Mouse (Mus musculus): Measurements from ENCODE around the gene Arhgdib.
A peak's percentile ranks its signal among the peaks of the same experiment; 100 is the strongest.
"Not testable (repeated sequence)": the region's sequence is repeated elsewhere in the genome, so short reads cannot be mapped to it uniquely, and the experiment has no call there.

Arhgdib gene

GRCm38 (mm10) chr6:136917885-136918284 is 23.8 kb downstream of the Arhgdib start:
- no peak for DNase-seq

GRCm38 (mm10) chr6:136915721-136916395 is 25.8 kb downstream of the Arhgdib start:
- no peak for DNase-seq

- DNase-seq = no peak
Measured at GRCm38 (mm10) chr6:136914234-136914633, 27.5 kb downstream of the Arhgdib start.

- peak; percentile 35 to 72 for DNase-seq
Measured at GRCm38 (mm10) chr6:136913384-136914126, 28.1 kb downstream of the Arhgdib start.

GRCm38 (mm10) chr6:136912751-136913265 is 28.9 kb downstream of the Arhgdib start:
- no peak for DNase-seq

- DNase-seq = peak; percentile 52 to 81
Measured at GRCm38 (mm10) chr6:136910247-136910890, 31.3 kb downstream of the Arhgdib start.

- DNase-seq = no peak
Measured at GRCm38 (mm10) chr6:136906937-136907293, 34.8 kb downstream of the Arhgdib start.

- DNase-seq = no peak
Measured at GRCm38 (mm10) chr6:136906283-136906936, 35.3 kb downstream of the Arhgdib start.

DNA sequence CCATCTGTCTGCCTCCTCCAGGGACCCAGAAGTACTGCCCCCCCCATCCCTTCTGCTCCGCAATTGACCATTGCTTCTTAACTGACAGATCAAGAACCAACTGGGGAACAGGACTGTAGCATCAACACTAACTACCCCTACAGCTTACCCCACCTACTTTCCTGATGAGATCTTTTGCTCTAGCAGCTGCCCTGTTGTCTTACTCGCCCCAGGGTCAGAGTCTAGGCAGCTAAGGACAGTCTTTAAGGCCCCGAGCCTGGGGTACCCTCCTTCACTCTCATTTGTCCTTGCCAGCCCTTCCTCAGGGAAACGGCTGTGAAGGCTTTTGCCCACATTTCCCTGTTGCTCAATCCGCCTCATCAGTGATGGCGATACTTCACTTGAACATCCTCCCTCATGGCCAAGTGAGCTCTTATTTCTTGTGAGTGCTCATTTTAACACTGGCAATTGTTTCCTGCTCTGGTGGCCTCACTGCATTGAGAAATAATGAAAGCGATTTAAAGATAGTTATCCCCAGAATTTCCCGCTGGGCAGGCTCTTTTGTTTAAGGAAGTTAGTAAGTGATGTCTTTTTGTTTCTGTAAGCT is 37.7 kb downstream of the Arhgdib start:
- DNase-seq = peak in 1 of 2 experiments; percentile 43

- no peak for DNase-seq
Measured at GRCm38 (mm10) chr6:136902527-136902926, 39.2 kb downstream of the Arhgdib start.

GRCm38 (mm10) chr6:136901010-136901409 is 40.7 kb downstream of the Arhgdib start:
- no peak for DNase-seq

GRCm38 (mm10) chr6:136900369-136901009 is 41.2 kb downstream of the Arhgdib start:
- DNase-seq = no peak

DNA sequence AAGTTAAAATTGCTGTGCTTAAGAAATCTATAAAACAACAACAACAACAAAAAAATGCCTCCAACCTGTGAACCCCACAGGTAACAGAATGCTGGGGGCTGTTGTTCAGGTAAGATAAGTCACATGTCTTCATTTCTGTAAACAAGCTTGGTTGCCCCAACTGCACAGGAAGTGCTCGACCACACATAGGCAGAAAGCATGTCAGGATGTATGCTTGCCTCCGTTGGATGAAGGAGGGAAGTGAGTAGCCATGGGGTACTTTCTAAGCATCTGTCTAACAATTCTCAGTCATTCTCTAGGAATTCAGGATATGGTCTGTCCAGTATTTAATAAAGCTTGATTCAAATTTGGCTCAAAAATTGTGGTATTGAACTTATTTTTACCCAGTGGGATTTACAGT is 42.7 kb downstream of the Arhgdib start:
- no peak for DNase-seq

GRCm38 (mm10) chr6:136898222-136898621 is 43.5 kb downstream of the Arhgdib start:
- peak; percentile 67 to 73 for DNase-seq

DNA sequence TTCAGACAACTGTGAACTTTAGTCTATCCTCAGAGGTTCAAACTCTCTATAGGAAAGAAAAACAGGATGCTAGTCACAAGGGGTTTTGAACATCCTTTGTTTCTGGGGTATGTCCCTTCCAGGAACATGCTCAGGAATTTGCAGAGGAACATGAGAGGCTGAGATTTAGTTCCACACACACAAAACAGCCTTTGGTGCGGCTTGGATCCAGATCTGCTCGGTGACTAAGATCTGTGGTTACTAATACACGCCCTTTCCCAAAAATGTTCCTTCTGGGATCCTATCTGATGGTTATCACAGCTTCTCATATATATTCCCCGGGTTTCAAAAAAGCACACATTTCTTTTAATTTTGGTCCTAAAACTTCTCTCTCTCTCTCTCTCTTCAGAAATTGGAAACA is 43.9 kb downstream of the Arhgdib start:
- DNase-seq = no peak

DNA sequence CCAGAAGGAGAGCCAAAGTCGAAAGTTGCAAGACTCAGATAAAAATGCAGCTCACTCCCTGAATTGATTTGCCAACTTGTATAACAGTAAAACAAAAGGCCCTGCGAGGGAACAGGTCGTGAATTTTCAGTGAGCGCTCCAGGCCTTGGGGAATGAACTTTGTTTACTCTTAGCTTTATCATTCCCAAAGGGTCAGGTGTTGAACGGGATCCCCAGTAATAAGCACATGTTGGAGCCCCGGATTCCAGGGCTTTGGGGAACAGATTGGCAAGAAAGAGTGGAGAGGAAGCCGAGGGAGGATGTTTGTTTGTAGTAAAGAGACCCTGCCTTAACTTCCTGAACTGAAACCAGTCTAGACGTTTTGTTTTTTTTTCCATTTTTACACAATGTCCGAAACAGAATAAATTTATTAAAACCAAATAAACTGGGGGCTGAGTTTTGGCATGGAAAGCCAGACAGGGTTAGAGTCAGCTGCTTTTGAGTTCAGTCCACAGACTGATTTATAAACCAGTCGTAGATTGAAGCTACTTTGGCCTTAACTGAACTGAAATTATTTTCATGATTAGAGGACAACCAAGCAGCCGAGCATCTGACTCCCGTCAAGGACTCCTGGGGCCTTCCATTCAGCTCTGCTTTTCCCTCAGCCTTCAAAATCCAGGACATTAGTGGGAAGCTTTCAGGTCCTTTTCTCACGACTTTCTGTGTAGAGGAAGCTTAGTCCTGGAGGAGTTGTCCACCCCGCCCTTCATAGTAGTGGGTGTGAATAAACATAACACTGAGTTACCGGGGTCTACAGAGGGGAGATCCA is 47.0 kb downstream of the Arhgdib start:
- peak in 1 of 2 experiments; percentile 31 for DNase-seq

- no peak for DNase-seq
Measured at GRCm38 (mm10) chr6:136892002-136892401, 49.7 kb downstream of the Arhgdib start.

- no peak for DNase-seq
Measured at GRCm38 (mm10) chr6:136889554-136889953, 52.1 kb downstream of the Arhgdib start.

- DNase-seq = no peak
Measured at GRCm38 (mm10) chr6:136889067-136889466, 52.6 kb downstream of the Arhgdib start.

- peak; percentile 62 to 87 for DNase-seq
Measured at GRCm38 (mm10) chr6:136887854-136888253, 53.8 kb downstream of the Arhgdib start.

DNA sequence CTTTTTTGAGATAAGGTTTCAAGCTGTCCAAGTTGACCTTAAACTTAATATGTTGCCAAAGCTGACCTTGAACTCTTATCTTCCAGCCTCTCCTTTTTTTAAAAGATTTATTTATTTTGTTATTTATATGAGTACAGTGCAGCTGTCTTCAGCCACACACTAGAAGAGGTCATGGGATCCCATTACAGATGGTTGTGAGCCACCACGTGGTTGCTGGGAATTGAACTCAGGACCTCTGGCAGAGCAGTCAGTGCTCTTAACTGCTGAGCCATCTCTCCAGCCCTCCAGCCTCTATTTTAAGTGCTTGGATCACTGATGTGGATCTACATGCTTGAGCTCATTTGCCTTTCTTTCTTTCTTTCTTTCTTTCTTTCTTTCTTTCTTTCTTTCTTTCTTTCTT is 56.9 kb downstream of the Arhgdib start:
- DNase-seq = not testable (repeated sequence)
